Mouse (Mus musculus) bone marrow, adult 2 months (tissue): Measurements from ENCODE around the gene Scgb1b27.
"Not testable (repeated sequence)": the region's sequence is repeated elsewhere in the genome, so short reads cannot be mapped to it uniquely, and the experiment has no call there.

Experiments
- CTCF ChIP-seq: fragments of 200-500 bp; IDR thresholded peaks from 2 replicates; pipeline ENCODE4 v1.5.1; 2011; ENCODE audit warnings: low read length, control low read depth; ENCODE audit not compliant: control insufficient read depth, insufficient read depth
- POLR2A ChIP-seq: fragments of 200-500 bp; IDR thresholded peaks from 2 replicates; pipeline ENCODE4 v1.6.1; 2011; ENCODE audit warnings: low read depth, mild to moderate bottlenecking, control low read depth, low read length, borderline replicate concordance; ENCODE audit not compliant: control insufficient read depth

DNA sequence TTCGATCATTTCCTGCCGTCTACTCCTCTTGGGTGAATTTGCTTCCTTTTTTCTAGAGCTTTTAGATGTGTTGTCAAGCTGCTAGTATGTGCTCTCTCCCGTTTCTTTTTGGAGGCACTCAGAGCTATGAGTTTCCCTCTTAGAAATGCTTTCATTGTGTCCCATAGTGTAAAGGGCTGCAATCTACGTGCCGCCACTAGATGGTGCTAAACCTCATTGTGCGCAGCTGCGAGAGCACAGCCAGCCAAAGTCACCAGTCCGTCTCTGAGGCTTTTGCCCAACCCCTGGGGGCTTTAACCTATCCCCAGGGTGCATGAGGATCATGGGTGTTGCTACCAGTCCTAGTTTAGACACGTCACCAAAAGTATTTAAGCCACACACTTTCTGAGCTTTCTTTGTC is 39.0 kb upstream of the Scgb1b27 start:
- TF ChIP-seq CTCF: peak; percentile 44; the same call in 1 of the 2 replicates
- not testable (repeated sequence) for TF ChIP-seq POLR2A
